Mouse (Mus musculus) lung, embryonic 15.5 days (tissue): Measurements from ENCODE around the gene Gsg1. TPM values are rescaled to one million over a fixed set of nuclear protein-coding genes. Genes with fewer than 3 reads are reported as not detected.
A peak's percentile ranks its signal among the peaks of the same experiment; 100 is the strongest.

Experiments
- ATAC-seq: fragments of 200-750 bp; cut with Nextera tagmentation; 2 replicates; pipeline ENCODE4 v1.8.0; 2017; ENCODE audit warnings: moderate number of reproducible peaks, borderline replicate concordance; ENCODE audit not compliant: low FRiP score, low TSS enrichment; ENCODE audit errors: extremely low read depth
- H3K27ac ChIP-seq: fragments of 300-500 bp; sonication (generic); 2 replicates; pipeline ENCODE4 v1.5.1; 2015; ENCODE audit warnings: moderate library complexity, mild to moderate bottlenecking, inconsistent platforms
- H3K27me3 ChIP-seq: fragments of 300-500 bp; sonication (generic); 2 replicates; pipeline ENCODE4 v1.6.1; 2015; ENCODE audit warnings: inconsistent platforms
- H3K36me3 ChIP-seq: fragments of 300-500 bp; sonication (generic); 2 replicates; pipeline ENCODE4 v1.6.1; 2015; ENCODE audit warnings: inconsistent platforms
- H3K4me1 ChIP-seq: fragments of 300-500 bp; sonication (generic); 2 replicates; pipeline ENCODE4 v1.6.1; 2015; ENCODE audit warnings: inconsistent platforms
- H3K4me2 ChIP-seq: fragments of 300-500 bp; sonication (generic); 2 replicates; pipeline ENCODE4 v1.6.1; 2015; ENCODE audit warnings: inconsistent platforms, mild to moderate bottlenecking, moderate library complexity
- H3K4me3 ChIP-seq: fragments of 300-500 bp; sonication (generic); 2 replicates; pipeline ENCODE4 v1.5.1; 2015; ENCODE audit warnings: mild to moderate bottlenecking, inconsistent platforms
- H3K9ac ChIP-seq: fragments of 300-500 bp; sonication (generic); 2 replicates; pipeline ENCODE4 v1.6.1; 2015; ENCODE audit warnings: inconsistent platforms
- H3K9me3 ChIP-seq: fragments of 300-500 bp; sonication (generic); 2 replicates; pipeline ENCODE4 v1.6.1; 2016; ENCODE audit warnings: inconsistent platforms
- WGBS: fragments of 180-500 bp; shearing (Covaris S2); methylation state at CpG from one replicate; pipeline ENCODE4 v1.1.7; 2015; 5-methylcytosine and 5-hydroxymethylcytosine counted together
- polyA plus RNA-seq: library from polyadenylated mRNA; unstranded; fragments of >200 nt; fragmentation: Nextera tagmentation; extraction: Ambion mirVana; gene quantifications from 2 replicates; pipeline ENCODE4 v1.2.1, GENCODE M21; 2015

The Gsg1 gene
- polyA plus RNA-seq, result 6.9 and 7.3 TPM in 2 replicates

DNA sequence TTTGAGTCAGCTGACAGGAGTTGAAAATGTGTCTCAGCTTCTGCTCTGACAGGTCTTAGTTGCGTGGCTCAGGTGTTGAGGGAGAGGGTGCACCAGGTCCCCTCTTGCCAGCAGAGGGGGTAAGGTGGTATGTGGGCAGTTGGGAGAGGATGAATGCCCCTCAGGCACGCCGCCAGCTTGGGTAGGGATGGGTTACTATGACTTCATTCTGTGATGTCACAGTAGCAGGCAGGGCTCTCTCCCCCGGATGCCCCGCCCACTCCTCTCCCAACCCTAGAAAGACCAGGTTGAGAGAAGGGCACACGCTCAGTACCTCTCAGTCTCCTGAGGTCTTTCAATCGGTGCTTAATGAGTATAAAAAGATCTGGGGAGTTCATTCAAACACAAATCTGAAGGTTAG, at the start of gene Gsg1:
Gsg1 (minus strand) TSS at position 199 of the 400 bp plus-strand sequence.
- Histone ChIP-seq H3K9me3 (no peaks in the 10 kb centered on the region), H3K4me2 (no peak within 1 kb of the TSS), H3K9ac (no peak within 1 kb of the TSS), H3K36me3 (no peaks in the 10 kb centered on the region), H3K27ac (peak within 1 kb of the TSS; percentile 75), H3K4me1 (peaks cover 34% of the 10 kb centered on the region), H3K27me3 (no peaks in the 10 kb centered on the region), H3K4me3 (no peak within 1 kb of the TSS)
- 80% methylated on average over 7 of the region's 7 CpGs for WGBS
- ATAC-seq, result no peak

GRCm38 (mm10) chr6:135302421-135303125, 48.4 kb upstream of the Gsg1 start:
- peak overlapping the region; percentile 35 for H3K27ac ChIP-seq
- no peaks in the 10 kb centered on the region for H3K36me3 ChIP-seq
- H3K9ac ChIP-seq, result no peak overlapping the region
- no peaks in the 10 kb centered on the region for H3K27me3 ChIP-seq
- no peak overlapping the region for H3K4me3 ChIP-seq
- no peaks in the 10 kb centered on the region for H3K9me3 ChIP-seq
- ATAC-seq, result peak; percentile 58; the same call in 1 of the 2 replicates
- H3K4me2 ChIP-seq, result no peak overlapping the region
- 39% methylated on average over 10 of the region's 10 CpGs for WGBS
- H3K4me1 ChIP-seq, result peaks cover 36% of the 10 kb centered on the region

DNA sequence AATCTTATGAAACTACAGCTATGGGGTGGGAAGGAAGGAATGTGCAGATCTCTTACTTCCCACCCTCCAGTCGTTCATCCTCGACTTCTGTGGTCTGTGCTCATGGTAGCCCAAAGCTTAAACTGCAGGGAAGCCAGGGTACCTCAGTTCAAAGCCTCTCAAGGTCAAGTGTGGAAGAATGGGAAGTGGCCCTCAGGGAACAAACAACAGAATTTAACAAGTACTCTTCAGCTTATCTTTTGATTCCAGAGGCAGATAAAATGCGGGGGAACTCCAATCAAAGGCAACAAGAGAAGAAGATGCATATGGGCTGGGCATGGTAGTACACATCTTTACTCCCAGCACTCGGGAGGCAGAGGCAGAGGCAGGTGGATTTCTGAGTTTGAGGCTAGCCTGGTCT, 46.3 kb upstream of the Gsg1 start:
- H3K9ac ChIP-seq, result no peak overlapping the region
- no peaks in the 10 kb centered on the region for H3K27me3 ChIP-seq
- H3K27ac ChIP-seq, result no peak overlapping the region
- no peaks in the 10 kb centered on the region for H3K36me3 ChIP-seq
- H3K4me2 ChIP-seq, result no peak overlapping the region
- peaks cover 45% of the 10 kb centered on the region for H3K4me1 ChIP-seq
- no peaks in the 10 kb centered on the region for H3K9me3 ChIP-seq
- 54% methylated on average over 4 of the region's 4 CpGs for WGBS
- ATAC-seq, result no peak
- no peak overlapping the region for H3K4me3 ChIP-seq

DNA sequence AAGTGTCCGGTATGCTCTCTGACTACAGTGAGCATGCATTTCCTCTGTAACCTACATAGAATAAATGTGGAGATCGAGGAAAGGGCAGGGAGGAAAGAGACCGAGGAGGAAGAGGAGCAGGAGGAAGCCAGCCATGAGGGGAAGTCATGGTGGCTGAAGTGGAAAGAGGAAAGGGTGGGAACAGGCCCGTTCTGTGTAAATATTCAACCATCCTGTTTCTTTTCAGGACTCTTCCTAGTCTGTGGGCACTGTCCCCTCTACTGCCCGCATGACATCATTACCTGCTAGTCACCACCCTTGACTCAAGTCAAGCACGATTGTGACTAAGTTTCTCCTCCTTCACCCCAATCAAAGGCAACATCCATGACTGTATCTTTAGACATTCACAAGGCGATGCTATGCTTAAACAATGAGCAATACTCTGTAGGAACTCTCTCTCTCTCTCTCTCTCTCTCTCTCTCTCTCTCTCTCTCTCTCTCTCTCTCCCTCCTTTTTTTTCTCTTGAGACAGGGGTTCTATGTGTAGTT, 44.9 kb upstream of the Gsg1 start:
- Histone ChIP-seq H3K9ac (no peak overlapping the region), H3K36me3 (no peaks in the 10 kb centered on the region), H3K4me3 (no peak overlapping the region), H3K4me1 (peaks cover 42% of the 10 kb centered on the region), H3K27ac (peak overlapping the region; percentile 18; the same call in 1 of the 2 replicates), H3K9me3 (no peaks in the 10 kb centered on the region), H3K27me3 (no peaks in the 10 kb centered on the region), H3K4me2 (no peak overlapping the region)
- no peak for ATAC-seq
- 67% methylated on average over 7 of the region's 7 CpGs for WGBS

- Histone ChIP-seq H3K36me3 (no peaks in the 10 kb centered on the region), H3K9ac (no peak overlapping the region), H3K9me3 (no peaks in the 10 kb centered on the region), H3K4me1 (peaks cover 28% of the 10 kb centered on the region), H3K27ac (no peak overlapping the region), H3K27me3 (no peaks in the 10 kb centered on the region), H3K4me2 (no peak overlapping the region), H3K4me3 (no peak overlapping the region)
- ATAC-seq, result no peak
- WGBS, result 74% methylated on average over 7 of the region's 7 CpGs
Observed at GRCm38 (mm10) chr6:135297570-135297969, 43.4 kb upstream of the Gsg1 start.

DNA sequence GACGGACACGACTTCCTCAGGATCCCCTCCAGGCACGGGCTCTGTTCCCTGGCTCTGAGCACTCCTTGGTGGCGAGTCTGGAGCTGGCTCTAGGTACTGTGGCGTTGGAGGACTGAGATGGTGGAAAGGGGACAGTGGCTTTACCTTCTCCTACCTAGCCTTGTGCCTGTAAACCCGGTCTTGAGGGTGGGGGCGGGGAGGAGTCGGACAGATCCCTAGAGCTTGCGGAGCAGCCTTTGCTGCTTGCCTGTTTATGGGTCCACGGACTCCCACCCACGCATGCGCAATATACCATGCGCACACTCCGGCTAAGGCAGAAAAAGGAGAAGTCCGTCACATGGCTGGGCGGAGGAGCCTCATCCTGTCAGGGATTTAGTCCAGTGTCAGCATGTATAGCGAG, 42.1 kb upstream of the Gsg1 start:
- Histone ChIP-seq H3K4me2 (no peak overlapping the region), H3K9ac (no peak overlapping the region)

DNA sequence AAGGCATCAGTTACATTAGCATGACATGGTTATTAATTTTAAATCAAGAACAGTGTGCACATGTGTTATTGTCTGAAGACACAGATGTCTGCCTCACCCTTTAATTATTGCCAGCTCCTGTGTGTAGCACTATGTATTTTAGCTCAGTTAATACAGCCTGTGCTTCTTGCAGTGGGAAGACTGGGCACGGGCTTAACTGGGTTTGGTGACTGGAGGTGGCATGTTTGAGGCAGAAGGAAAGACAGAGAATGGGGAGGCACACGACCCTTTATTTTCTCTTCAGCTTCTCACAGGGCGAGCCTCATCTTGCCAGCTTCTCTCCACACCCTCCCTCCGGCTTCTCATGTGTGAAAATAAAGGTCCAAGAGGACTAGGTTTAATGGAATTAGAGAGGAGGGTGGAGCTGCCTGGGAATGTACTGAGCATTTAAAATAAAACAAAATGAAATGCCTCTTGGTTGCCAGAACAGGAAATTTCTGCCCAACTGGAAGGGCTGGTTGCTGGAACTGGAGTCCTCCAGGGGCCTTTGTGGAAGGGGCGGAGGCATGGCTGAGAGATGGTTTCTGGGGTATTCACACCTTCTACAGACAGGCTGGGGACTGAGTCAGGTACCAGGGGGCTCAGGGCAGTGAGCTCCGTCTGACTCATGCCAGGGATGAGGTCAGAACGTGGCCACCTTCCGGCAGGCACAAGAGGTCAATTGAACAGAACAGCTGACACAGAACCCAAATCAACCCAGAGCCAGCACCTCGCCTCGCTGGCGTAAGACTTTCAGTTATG, 41.1 kb upstream of the Gsg1 start:
- Histone ChIP-seq H3K9me3 (no peaks in the 10 kb centered on the region), H3K27me3 (no peaks in the 10 kb centered on the region), H3K27ac (peak overlapping the region; percentile 88), H3K4me3 (no peak overlapping the region), H3K4me1 (peaks cover 24% of the 10 kb centered on the region), H3K4me2 (no peak overlapping the region), H3K36me3 (no peaks in the 10 kb centered on the region), H3K9ac (no peak overlapping the region)
- ATAC-seq, result peak; percentile 43
- WGBS, result 54% methylated on average over 11 of the region's 11 CpGs

More for the DNA sequence above, 42.1 kb upstream of the Gsg1 start:
- 54% methylated on average over 17 of the region's 17 CpGs for WGBS
- H3K27ac ChIP-seq, result peak overlapping the region; percentile 88
- no peak for ATAC-seq
- H3K27me3 ChIP-seq, result no peaks in the 10 kb centered on the region
- H3K9me3 ChIP-seq, result no peaks in the 10 kb centered on the region
- peaks cover 24% of the 10 kb centered on the region for H3K4me1 ChIP-seq
- no peaks in the 10 kb centered on the region for H3K36me3 ChIP-seq
- H3K4me3 ChIP-seq, result 0 out of 2 replicates have a peak overlapping the region, but pooled peaks have one; percentile 1

DNA sequence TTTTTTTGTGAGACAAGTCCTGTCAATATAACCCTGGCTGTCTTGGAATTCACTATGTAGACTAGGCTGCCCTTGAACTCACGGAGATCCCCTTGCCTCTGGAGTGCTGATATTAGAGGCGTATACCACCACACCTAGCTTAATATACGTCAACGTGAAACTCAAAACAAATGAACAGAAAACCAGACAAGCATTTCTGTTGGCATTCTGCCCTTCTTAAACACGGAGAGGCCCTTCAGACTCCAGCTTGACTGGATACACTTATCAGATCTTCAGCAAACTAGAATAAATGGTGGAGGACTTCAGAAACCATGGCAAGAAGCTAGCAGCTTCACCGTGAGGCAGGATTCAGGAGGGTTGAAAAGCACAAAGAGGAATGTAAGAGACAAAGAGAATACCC, 40.0 kb upstream of the Gsg1 start:
- H3K9ac ChIP-seq, result no peak overlapping the region
- 41% methylated on average over 6 of the region's 6 CpGs for WGBS
- H3K4me1 ChIP-seq, result peaks cover 24% of the 10 kb centered on the region
- H3K9me3 ChIP-seq, result no peaks in the 10 kb centered on the region
- no peak overlapping the region for H3K4me2 ChIP-seq
- no peaks in the 10 kb centered on the region for H3K36me3 ChIP-seq
- H3K27me3 ChIP-seq, result no peaks in the 10 kb centered on the region
- peak overlapping the region; percentile 88 for H3K27ac ChIP-seq
- H3K4me3 ChIP-seq, result no peak overlapping the region
- ATAC-seq, result no peak

- Histone ChIP-seq H3K36me3 (no peaks in the 10 kb centered on the region), H3K4me3 (no peak overlapping the region), H3K9me3 (no peaks in the 10 kb centered on the region), H3K27ac (0 out of 2 replicates have a peak overlapping the region, but pooled peaks have one; percentile 6), H3K27me3 (no peaks in the 10 kb centered on the region), H3K4me1 (peaks cover 24% of the 10 kb centered on the region), H3K9ac (no peak overlapping the region), H3K4me2 (no peak overlapping the region)
- ATAC-seq, result no peak
- 61% methylated on average over 4 of the region's 4 CpGs for WGBS
Observed at GRCm38 (mm10) chr6:135292391-135292790, 38.2 kb upstream of the Gsg1 start.

GRCm38 (mm10) chr6:135279856-135280255, 25.7 kb upstream of the Gsg1 start:
- no peak for ATAC-seq
- WGBS, result 35% methylated on average over 10 of the region's 10 CpGs

GRCm38 (mm10) chr6:135279286-135279685, 25.1 kb upstream of the Gsg1 start:
- H3K9ac ChIP-seq, result no peak overlapping the region
- H3K27ac ChIP-seq, result no peak overlapping the region
- 37% methylated on average over 5 of the region's 5 CpGs for WGBS
- ATAC-seq, result no peak
- H3K27me3 ChIP-seq, result peaks cover 7% of the 10 kb centered on the region; the same call in 1 of the 2 replicates
- H3K4me2 ChIP-seq, result no peak overlapping the region
- H3K9me3 ChIP-seq, result no peaks in the 10 kb centered on the region
- no peaks in the 10 kb centered on the region for H3K36me3 ChIP-seq
- H3K4me3 ChIP-seq, result no peak overlapping the region
- H3K4me1 ChIP-seq, result peaks cover 27% of the 10 kb centered on the region

More at GRCm38 (mm10) chr6:135279856-135280255, 25.7 kb upstream of the Gsg1 start:
- H3K4me3 ChIP-seq, result no peak overlapping the region
- peaks cover 25% of the 10 kb centered on the region for H3K4me1 ChIP-seq
- H3K36me3 ChIP-seq, result no peaks in the 10 kb centered on the region
- H3K27ac ChIP-seq, result no peak overlapping the region
- H3K9ac ChIP-seq, result no peak overlapping the region
- no peak overlapping the region for H3K4me2 ChIP-seq
- H3K27me3 ChIP-seq, result peaks cover 7% of the 10 kb centered on the region; the same call in 1 of the 2 replicates
- H3K9me3 ChIP-seq, result no peaks in the 10 kb centered on the region

DNA sequence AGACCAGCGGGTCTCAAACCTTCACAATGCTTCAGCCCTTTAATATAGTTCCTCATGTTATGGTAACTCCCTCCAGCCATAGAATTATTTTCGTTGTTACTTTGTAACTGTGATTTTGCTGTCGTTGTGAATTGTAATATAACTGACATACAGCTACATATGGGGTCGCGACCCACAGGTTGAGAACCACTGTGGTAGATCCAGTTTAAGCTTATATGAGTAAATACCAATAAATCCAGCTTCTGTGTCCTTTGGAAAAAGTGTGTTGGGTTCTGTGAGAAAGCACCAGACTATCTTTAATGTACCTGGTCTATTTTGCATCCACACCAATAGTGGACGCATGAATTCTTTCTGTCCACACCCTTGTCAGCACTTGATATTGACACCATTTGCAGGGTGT, 24.2 kb upstream of the Gsg1 start:
- H3K4me1 ChIP-seq, result peaks cover 27% of the 10 kb centered on the region
- no peaks in the 10 kb centered on the region for H3K9me3 ChIP-seq
- no peaks in the 10 kb centered on the region for H3K36me3 ChIP-seq
- no peak for ATAC-seq
- H3K4me3 ChIP-seq, result no peak overlapping the region
- no peak overlapping the region for H3K9ac ChIP-seq
- no peak overlapping the region for H3K27ac ChIP-seq
- no peak overlapping the region for H3K4me2 ChIP-seq
- peaks cover 7% of the 10 kb centered on the region; the same call in 1 of the 2 replicates for H3K27me3 ChIP-seq
- WGBS, result 83% methylated on average over 6 of the region's 6 CpGs
